Mouse (Mus musculus) forebrain, embryonic 14.5 days (tissue): ENCODE results near the gene Larp1. TPM values are rescaled to one million over a fixed set of nuclear protein-coding genes. Genes with fewer than 3 reads are reported as not detected.
A peak's percentile ranks its signal among the peaks of the same experiment; 100 is the strongest.
"Not testable (repeated sequence)": the region's sequence is repeated elsewhere in the genome, so short reads cannot be mapped to it uniquely, and the experiment has no call there.

Source experiments
- ATAC-seq: fragments of 200-750 bp; cut with Nextera tagmentation; 2 replicates; pipeline ENCODE4 v1.8.0; 2017; ENCODE audit warnings: mild to moderate bottlenecking, moderate library complexity
- DNase-seq: peaks from one replicate; pipeline ENCODE4 v3.0.0-alpha.2; 2015; ENCODE audit warnings: low spot score
- H3K27ac ChIP-seq: fragments of 300-500 bp; sonication (generic); 2 replicates; pipeline ENCODE4 v1.5.1; 2014; ENCODE audit warnings: low read depth, mild to moderate bottlenecking, control low read depth, low read length, moderate library complexity
- H3K27me3 ChIP-seq: fragments of 300-500 bp; sonication (generic); replicated peaks from 2 replicates; pipeline ENCODE4 v1.6.1; 2014; ENCODE audit warnings: low read length, control low read depth, mixed read lengths; ENCODE audit not compliant: control insufficient read depth, insufficient read depth
- H3K36me3 ChIP-seq: fragments of 300-500 bp; sonication (generic); 2 replicates; pipeline ENCODE4 v1.6.1; 2014; ENCODE audit warnings: low read length, control low read depth; ENCODE audit not compliant: control insufficient read depth, insufficient read depth
- H3K4me1 ChIP-seq: fragments of 300-500 bp; sonication (generic); 2 replicates; pipeline ENCODE4 v1.6.1; 2014; ENCODE audit warnings: antibody characterized with exemption, low read length, control low read depth; ENCODE audit not compliant: control insufficient read depth, insufficient read depth
- H3K4me2 ChIP-seq: fragments of 300-500 bp; sonication (generic); 2 replicates; pipeline ENCODE4 v1.6.1; 2014; ENCODE audit warnings: mild to moderate bottlenecking, control low read depth, low read length
- H3K4me3 ChIP-seq: fragments of 300-500 bp; sonication (generic); 2 replicates; pipeline ENCODE4 v1.5.1; 2014; ENCODE audit warnings: low read depth, low read length, control low read depth
- H3K9ac ChIP-seq: fragments of 300-500 bp; sonication (generic); 2 replicates; pipeline ENCODE4 v1.6.1; 2014; ENCODE audit warnings: mild to moderate bottlenecking, low read length, control low read depth, moderate library complexity
- H3K9me3 ChIP-seq: fragments of 300-500 bp; sonication (generic); replicated peaks from 2 replicates; pipeline ENCODE4 v1.6.1; 2016; ENCODE audit warnings: low read length, control low read depth, mixed read lengths; ENCODE audit not compliant: control insufficient read depth
- WGBS: fragments of 180-500 bp; shearing (Covaris S2); extraction: QIAGEN DNeasy Blood & Tissue Kit; methylation state at CpG from one replicate; pipeline ENCODE4 v1.1.7; 2014; 5-methylcytosine and 5-hydroxymethylcytosine counted together
- polyA plus RNA-seq: library from polyadenylated mRNA; unstranded; fragments of >200 nt; fragmentation: Nextera tagmentation; extraction: Ambion mirVana; gene quantifications from 2 replicates; pipeline ENCODE4 v1.2.1, GENCODE M21; 2014

The Larp1 gene
- polyA plus RNA-seq, 1 experiment from 2014 or later: 11.8 TPM

- ATAC-seq: no peak
- Histone ChIP-seq H3K9ac (no peak overlapping the region), H3K4me2 (no peak overlapping the region), H3K4me1 (no peaks in the 10 kb centered on the region), H3K36me3 (no peaks in the 10 kb centered on the region), H3K4me3 (no peak overlapping the region), H3K27me3 (0 out of 2 replicates have a peak, but pooled peaks cover 7% of the 10 kb centered on the region), H3K27ac (no peak overlapping the region), H3K9me3 (no peaks in the 10 kb centered on the region)
- DNase-seq: no peak
- 57% methylated on average over 4 of the region's 4 CpGs for WGBS
These were observed 85.9 kb downstream of the Larp1 start for GRCm38 (mm10) chr11:58094766-58095165.

- no peak for ATAC-seq
- Histone ChIP-seq H3K4me1 (no peaks in the 10 kb centered on the region), H3K4me3 (no peak overlapping the region), H3K27ac (no peak overlapping the region), H3K36me3 (no peaks in the 10 kb centered on the region), H3K27me3 (0 out of 2 replicates have a peak, but pooled peaks cover 7% of the 10 kb centered on the region), H3K9ac (no peak overlapping the region), H3K9me3 (no peaks in the 10 kb centered on the region), H3K4me2 (no peak overlapping the region)
- DNase-seq: no peak
- WGBS: 90% methylated on average over 1 of the region's 1 CpGs
These were observed 86.7 kb downstream of the Larp1 start for GRCm38 (mm10) chr11:58095561-58095960.

- H3K36me3 ChIP-seq: no peaks in the 10 kb centered on the region
- 0 out of 2 replicates have a peak, but pooled peaks cover 7% of the 10 kb centered on the region for H3K27me3 ChIP-seq
- no peak for DNase-seq
- no peak overlapping the region for H3K4me2 ChIP-seq
- ATAC-seq: no peak
- no peak overlapping the region for H3K4me3 ChIP-seq
- no peak overlapping the region for H3K9ac ChIP-seq
- no peaks in the 10 kb centered on the region for H3K4me1 ChIP-seq
- H3K27ac ChIP-seq: no peak overlapping the region
- H3K9me3 ChIP-seq: no peaks in the 10 kb centered on the region
- 85% methylated on average over 5 of the region's 5 CpGs for WGBS
These were observed 87.3 kb downstream of the Larp1 start for GRCm38 (mm10) chr11:58096160-58096559.

- no peak overlapping the region for H3K27ac ChIP-seq
- H3K9ac ChIP-seq: no peak overlapping the region
- DNase-seq (no peak), ATAC-seq (no peak)
- 53% methylated on average over 20 of the region's 20 CpGs for WGBS
- H3K9me3 ChIP-seq: no peaks in the 10 kb centered on the region
- peak overlapping the region; percentile 52 for H3K4me2 ChIP-seq
- H3K36me3 ChIP-seq: no peaks in the 10 kb centered on the region
- 0 out of 2 replicates have a peak, but pooled peaks cover 7% of the 10 kb centered on the region for H3K27me3 ChIP-seq
- H3K4me3 ChIP-seq: no peak overlapping the region
- H3K4me1 ChIP-seq: no peaks in the 10 kb centered on the region
These were observed 88.2 kb downstream of the Larp1 start for GRCm38 (mm10) chr11:58096821-58097620.

GRCm38 (mm10) chr11:58097621-58098365 lies 88.9 kb downstream of the Larp1 start:
- no peak overlapping the region for H3K27ac ChIP-seq
- H3K4me3 ChIP-seq: peak overlapping the region; percentile 22
- peak overlapping the region; percentile 25; the same call in 1 of the 2 replicates for H3K9ac ChIP-seq
- no peak for ATAC-seq
- no peaks in the 10 kb centered on the region for H3K4me1 ChIP-seq
- no peaks in the 10 kb centered on the region for H3K9me3 ChIP-seq
- H3K36me3 ChIP-seq: no peaks in the 10 kb centered on the region
- no peak for DNase-seq
- 2% methylated on average over 28 of the region's 38 CpGs for WGBS
- 0 out of 2 replicates have a peak, but pooled peaks cover 7% of the 10 kb centered on the region for H3K27me3 ChIP-seq
- peak overlapping the region; percentile 52 for H3K4me2 ChIP-seq

GRCm38 (mm10) chr11:58098366-58098720 lies 89.5 kb downstream of the Larp1 start:
- H3K4me3 ChIP-seq, H3K36me3 ChIP-seq, DNase-seq, H3K9ac ChIP-seq, H3K9me3 ChIP-seq, H3K4me1 ChIP-seq, H3K4me2 ChIP-seq, H3K27ac ChIP-seq, H3K27me3 ChIP-seq, ATAC-seq: not testable (repeated sequence)
- 67% methylated on average over 5 of the region's 5 CpGs for WGBS

GRCm38 (mm10) chr11:58100006-58100405 lies 91.1 kb downstream of the Larp1 start:
- no peaks in the 10 kb centered on the region for H3K36me3 ChIP-seq
- H3K27ac ChIP-seq: no peak overlapping the region
- 0 out of 2 replicates have a peak, but pooled peaks cover 7% of the 10 kb centered on the region for H3K27me3 ChIP-seq
- H3K4me1 ChIP-seq: peaks cover 6% of the 10 kb centered on the region
- H3K9me3 ChIP-seq: no peaks in the 10 kb centered on the region
- H3K4me2 ChIP-seq: no peak overlapping the region
- no peak overlapping the region for H3K4me3 ChIP-seq
- DNase-seq (no peak), ATAC-seq (no peak)
- no peak overlapping the region for H3K9ac ChIP-seq
- WGBS: 91% methylated on average over 2 of the region's 2 CpGs

- Histone ChIP-seq H3K36me3 (no peaks in the 10 kb centered on the region), H3K4me3 (no peak overlapping the region), H3K27me3 (0 out of 2 replicates have a peak, but pooled peaks cover 7% of the 10 kb centered on the region), H3K9me3 (no peaks in the 10 kb centered on the region), H3K27ac (no peak overlapping the region), H3K4me2 (no peak overlapping the region), H3K9ac (no peak overlapping the region), H3K4me1 (peaks cover 11% of the 10 kb centered on the region)
- 81% methylated on average over 4 of the region's 4 CpGs for WGBS
- ATAC-seq: no peak
- DNase-seq: no peak
These were observed 92.4 kb downstream of the Larp1 start for GRCm38 (mm10) chr11:58101194-58101720.
